Mouse (Mus musculus) CD4-positive, CD25-positive, alpha-beta regulatory T cell, adult 4 months (primary cell): ENCODE data around the gene Gm3952. TPM values are rescaled to one million over a fixed set of nuclear protein-coding genes. Genes with fewer than 3 reads are reported as not detected.

Experiments
- ATAC-seq: one replicate; pipeline ENCODE4 v1.8.0; 2017
- polyA plus RNA-seq, 2 experiments: library from polyadenylated mRNA; unstranded; fragments of 100-300 nt; shearing (Covaris generic); gene quantifications; one replicate each; pipeline ENCODE4 v1.2.1; 2017

Gene Gm3952
- polyA plus RNA-seq, result not detected

DNA sequence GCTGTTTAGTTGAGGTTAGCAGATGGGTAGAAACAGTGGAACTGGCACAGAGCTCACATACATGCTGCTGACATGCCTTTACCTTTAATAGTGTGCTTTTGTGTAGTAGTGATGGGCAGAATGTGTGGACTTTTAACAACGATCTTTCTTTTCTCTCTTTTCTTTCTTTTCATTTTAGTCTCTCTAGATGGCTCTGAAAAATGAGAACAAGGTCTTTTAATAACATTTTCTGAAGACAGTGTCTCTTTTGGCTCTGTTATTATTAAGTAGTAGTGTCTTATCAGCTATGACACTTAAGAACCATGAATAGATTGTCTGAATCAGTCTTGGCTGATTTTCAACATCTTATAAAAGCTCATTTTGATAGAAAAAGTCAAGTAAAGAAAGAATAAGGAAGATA lies at the start of gene Gm3952:
Gene Gm3952 (minus strand): TSS at position 101 of the 400 bp plus-strand sequence.
- no peak for ATAC-seq

GRCm38 (mm10) chr8:128843749-128844148 lies 45.3 kb upstream of the Gm3952 start:
- ATAC-seq, result no peak

- ATAC-seq, result no peak
These were observed 14.0 kb upstream of the Gm3952 start for GRCm38 (mm10) chr8:128812521-128812920.

- ATAC-seq, result no peak
These were observed 62.8 kb downstream of the Gm3952 start for GRCm38 (mm10) chr8:128735692-128736091.

GRCm38 (mm10) chr8:128734118-128734517 lies 64.4 kb downstream of the Gm3952 start:
- ATAC-seq, result no peak

DNA sequence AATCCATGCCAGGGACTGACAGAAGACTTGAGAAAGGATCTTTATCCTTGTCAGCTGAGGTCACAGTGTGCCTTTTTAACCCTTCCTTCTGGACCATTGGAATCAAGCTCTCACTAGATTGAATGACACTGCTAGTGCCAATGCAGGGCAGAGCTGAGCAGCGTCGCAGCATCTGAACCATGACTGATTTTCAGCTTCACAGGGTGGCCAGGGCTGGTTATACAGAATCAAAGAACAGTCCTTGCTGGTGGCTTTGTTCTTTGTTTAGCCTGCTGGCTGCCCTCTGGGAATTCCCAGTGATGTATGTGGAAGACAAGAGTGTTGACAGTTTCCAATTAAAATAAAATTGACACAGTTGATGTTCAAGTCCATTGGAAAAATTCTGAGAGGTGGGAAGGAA lies 66.2 kb downstream of the Gm3952 start:
- no peak for ATAC-seq

- no peak for ATAC-seq
These were observed 71.3 kb downstream of the Gm3952 start for GRCm38 (mm10) chr8:128727213-128727612.

DNA sequence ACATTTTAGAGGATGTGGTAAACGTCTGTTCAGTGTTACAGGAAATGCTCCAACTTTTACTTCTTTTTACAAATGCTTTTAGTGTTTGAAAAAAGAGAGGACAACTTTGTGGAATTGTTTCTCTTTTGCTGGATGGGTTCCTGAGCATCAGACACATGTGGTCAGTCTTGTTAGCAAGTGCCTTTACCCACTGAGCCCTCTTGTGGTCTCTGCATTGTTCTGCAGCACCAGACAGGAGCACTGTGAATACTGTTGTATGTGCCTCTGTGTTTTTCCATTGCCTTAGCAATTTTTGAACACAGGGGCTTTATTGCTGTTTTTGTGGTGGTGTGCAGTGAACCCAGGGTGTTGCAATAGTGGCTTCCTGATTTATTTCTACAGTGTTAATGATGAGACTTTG lies 73.7 kb downstream of the Gm3952 start:
- ATAC-seq, result peak; percentile 51

DNA sequence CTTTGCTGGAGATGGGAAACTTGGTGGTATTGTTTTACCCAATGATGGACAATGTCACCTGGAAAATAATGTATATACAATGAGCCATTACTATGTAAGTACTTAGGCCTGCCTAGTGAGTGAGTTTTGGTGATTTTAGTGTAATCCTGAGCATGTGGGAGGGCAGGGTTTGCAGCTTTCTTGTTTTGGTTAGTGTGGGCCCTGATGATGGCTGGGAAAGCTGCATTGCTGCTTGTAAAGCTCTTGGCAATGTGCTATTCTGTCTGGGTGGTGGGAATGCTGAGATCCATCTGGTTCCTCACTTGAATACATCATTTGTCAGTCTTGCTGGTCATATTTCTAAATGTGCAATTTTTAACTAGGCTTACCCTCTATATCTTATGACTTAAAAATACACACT lies 82.3 kb downstream of the Gm3952 start:
- no peak for ATAC-seq

- peak; percentile 90 for ATAC-seq
These were observed 89.2 kb downstream of the Gm3952 start for GRCm38 (mm10) chr8:128709261-128709660.

GRCm38 (mm10) chr8:128704836-128705235 lies 93.7 kb downstream of the Gm3952 start:
- ATAC-seq, result no peak

DNA sequence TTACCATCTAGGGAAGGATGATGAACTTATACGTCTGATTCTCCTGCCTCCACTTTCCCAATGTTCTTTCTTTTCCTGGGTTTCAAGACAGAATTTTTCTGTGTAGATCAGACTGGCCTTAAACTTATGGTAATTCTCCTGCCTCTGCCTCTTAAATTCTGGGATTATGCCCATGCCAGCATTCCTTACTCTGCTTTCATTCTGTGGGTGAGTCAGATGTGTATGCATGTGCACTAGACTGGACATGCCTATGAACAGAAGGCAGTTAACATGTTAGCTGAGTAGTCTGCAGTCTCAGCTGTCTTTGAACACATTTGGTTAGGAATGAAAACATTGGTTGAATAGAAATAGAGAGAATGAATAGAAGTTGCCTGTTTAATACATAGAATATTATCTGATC lies 94.1 kb downstream of the Gm3952 start:
- ATAC-seq, result no peak

- ATAC-seq, result no peak
These were observed 100.5 kb downstream of the Gm3952 start for GRCm38 (mm10) chr8:128697945-128698344.

DNA sequence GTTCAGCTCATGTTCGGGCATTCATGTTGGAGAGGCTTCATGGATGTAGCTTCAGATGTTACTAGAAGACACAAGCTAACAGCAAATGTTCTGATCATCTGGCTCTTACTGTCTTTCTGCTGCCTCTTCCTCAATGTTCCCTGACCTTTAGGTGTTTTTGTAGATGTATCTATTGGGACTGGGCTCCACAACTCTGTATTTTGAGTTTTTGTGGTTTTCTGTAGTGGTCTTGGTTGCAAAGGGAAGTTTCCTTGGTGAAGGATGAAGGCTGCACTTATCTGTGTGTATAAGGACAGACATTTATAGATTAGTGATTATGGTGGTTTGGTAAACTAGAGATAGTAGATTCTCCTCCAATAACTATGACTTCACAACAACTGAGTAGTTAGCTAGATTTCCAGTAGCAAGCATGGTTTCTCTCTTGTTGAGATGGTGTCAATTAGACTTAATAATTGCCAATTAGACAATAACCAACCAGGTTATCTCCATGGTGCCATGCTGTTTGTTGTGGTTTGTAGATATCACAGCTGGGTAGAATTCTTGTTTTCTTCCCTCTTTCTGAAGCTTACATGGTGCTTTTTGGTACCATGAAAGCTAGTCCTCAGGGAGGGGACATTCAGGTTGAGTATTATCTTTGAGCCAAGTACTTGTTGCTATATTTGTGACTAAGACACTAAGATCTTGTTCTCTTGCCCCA lies 101.6 kb downstream of the Gm3952 start:
- no peak for ATAC-seq

Other genes starting within 250 kb of the Gm3952 start
- gene Itgb1, start 113.0 kb downstream of the Gm3952 start, polyA plus RNA-seq, result 10 to 100 TPM; 67.0 to 77.7 TPM